Mouse (Mus musculus) forebrain, postnatal 0 days (tissue): Measurements from ENCODE around the gene Dnase1l2. TPM values are rescaled to one million over a fixed set of nuclear protein-coding genes. Genes with fewer than 3 reads are reported as not detected.
"Not testable (repeated sequence)": the region's sequence is repeated elsewhere in the genome, so short reads cannot be mapped to it uniquely, and the experiment has no call there.

Experiments used
- ATAC-seq: fragments of 200-750 bp; cut with Nextera tagmentation; 2 replicates; pipeline ENCODE4 v1.8.0; 2017; ENCODE audit warnings: mild to moderate bottlenecking, moderate library complexity
- DNase-seq: peaks from one replicate; pipeline ENCODE4 v3.0.0-alpha.2; 2015
- H3K27ac ChIP-seq: fragments of 300-500 bp; sonication (generic); 2 replicates; pipeline ENCODE4 v1.5.1; 2014; ENCODE audit warnings: low read depth, mild to moderate bottlenecking, antibody characterized with exemption, low read length, moderate library complexity, mixed read lengths
- H3K27me3 ChIP-seq: fragments of 300-500 bp; sonication (generic); 2 replicates; pipeline ENCODE4 v1.6.1; 2014; ENCODE audit warnings: mild to moderate bottlenecking, low read length, mixed read lengths; ENCODE audit not compliant: insufficient read depth
- H3K36me3 ChIP-seq: fragments of 300-500 bp; sonication (generic); 2 replicates; pipeline ENCODE4 v1.6.1; 2014; ENCODE audit warnings: mild to moderate bottlenecking, moderate library complexity; ENCODE audit not compliant: insufficient read depth
- H3K4me1 ChIP-seq: fragments of 300-500 bp; sonication (generic); 2 replicates; pipeline ENCODE4 v1.6.1; 2014; ENCODE audit warnings: antibody characterized with exemption; ENCODE audit not compliant: insufficient read depth
- H3K4me2 ChIP-seq: fragments of 300-500 bp; sonication (generic); 2 replicates; pipeline ENCODE4 v1.6.1; 2014; ENCODE audit warnings: low read depth, mild to moderate bottlenecking, moderate library complexity
- H3K4me3 ChIP-seq: fragments of 300-500 bp; sonication (generic); 2 replicates; pipeline ENCODE4 v1.5.1; 2014; ENCODE audit warnings: low read depth, low read length, mixed read lengths
- H3K9ac ChIP-seq: fragments of 300-500 bp; sonication (generic); 2 replicates; pipeline ENCODE4 v1.6.1; 2014; ENCODE audit warnings: mild to moderate bottlenecking
- H3K9me3 ChIP-seq: fragments of 300-500 bp; sonication (generic); 2 replicates; pipeline ENCODE4 v1.6.1; 2016; ENCODE audit warnings: low read length
- CTCF ChIP-seq: sonication (generic); IDR thresholded peaks from 2 replicates; pipeline ENCODE4 v1.5.1; 2016; ENCODE audit warnings: antibody characterized with exemption, control low read depth, low read depth
- WGBS: fragments of 180-500 bp; shearing (Covaris S2); extraction: QIAGEN DNeasy Blood & Tissue Kit; methylation state at CpG from one replicate; pipeline ENCODE4 v1.1.7; 2014; 5-methylcytosine and 5-hydroxymethylcytosine counted together
- polyA plus RNA-seq: library from polyadenylated mRNA; unstranded; fragments of >200 nt; fragmentation: Nextera tagmentation; extraction: Ambion mirVana; gene quantifications from 2 replicates; pipeline ENCODE4 v1.2.1, GENCODE M21; 2015
- total RNA-seq: library from RNA; depleted of rRNA; stranded (reverse); fragments of >200 nt; gene quantifications from 2 replicates; pipeline ENCODE4 v1.2.3, GENCODE M21; 2014

Gene Dnase1l2
- total and polyA plus RNA-seq, 2 experiments from 2014 or later = 0.92 to 4.7 TPM

- Histone ChIP-seq H3K9ac (no peak overlapping the region), H3K4me1 (no peaks in the 10 kb centered on the region), H3K27ac (0 out of 2 replicates have a peak overlapping the region, but pooled peaks have one; percentile 89), H3K36me3 (peaks cover 25% of the 10 kb centered on the region), H3K27me3 (no peaks in the 10 kb centered on the region), H3K4me2 (peak overlapping the region; percentile 71), H3K9me3 (no peaks in the 10 kb centered on the region), H3K4me3 (peak overlapping the region; percentile 50)
- 6% methylated on average over 8 of the region's 8 CpGs for WGBS
- TF ChIP-seq CTCF = no peak
- DNase-seq (no peak), ATAC-seq (no peak)
Observed at GRCm38 (mm10) chr17:24427170-24427557, 15.7 kb downstream of the Dnase1l2 start.

GRCm38 (mm10) chr17:24426471-24427169 is 16.3 kb downstream of the Dnase1l2 start, which contains the start of gene Eci1:
Gene Eci1, plus strand, starts transcription at chr17:24426641.
- WGBS = under 1% methylated on average over 47 of the region's 48 CpGs
- H3K9ac ChIP-seq = peak within 1 kb of the TSS; percentile 75
- TF ChIP-seq CTCF = no peak
- peak; percentile 96 for ATAC-seq
- H3K4me3 ChIP-seq = peak within 1 kb of the TSS; percentile 50
- no peaks in the 10 kb centered on the region for H3K9me3 ChIP-seq
- peaks cover 31% of the 10 kb centered on the region for H3K36me3 ChIP-seq
- H3K4me2 ChIP-seq = peak within 1 kb of the TSS; percentile 71
- DNase-seq = peak; percentile 86
- H3K27ac ChIP-seq = peak within 1 kb of the TSS; percentile 89
- H3K27me3 ChIP-seq = no peaks in the 10 kb centered on the region
- H3K4me1 ChIP-seq = no peaks in the 10 kb centered on the region

DNA sequence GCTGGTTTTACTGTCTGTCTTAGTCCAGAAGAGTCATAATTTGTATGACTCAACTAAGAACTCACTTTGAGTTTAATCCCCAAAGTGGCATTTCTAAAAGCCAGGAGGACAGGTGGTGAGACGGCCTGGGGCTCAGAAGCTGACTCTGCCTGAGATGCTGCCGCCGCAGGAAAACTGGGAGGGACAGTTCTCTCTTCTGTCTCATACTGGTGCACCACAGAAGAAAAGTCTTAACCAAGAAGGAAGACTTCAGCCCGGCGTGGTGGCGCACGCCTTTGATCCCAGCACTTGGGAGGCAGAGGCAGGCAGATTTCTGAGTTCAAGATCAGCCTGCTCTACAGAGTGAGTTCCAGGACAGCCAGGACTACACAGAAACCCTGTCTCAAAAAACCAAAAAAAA is 17.0 kb downstream of the Dnase1l2 start:
- Histone ChIP-seq H3K9me3 (no peaks in the 10 kb centered on the region), H3K4me3 (no peak overlapping the region), H3K4me2 (peak overlapping the region; percentile 71; the same call in 1 of the 2 replicates), H3K4me1 (no peaks in the 10 kb centered on the region), H3K9ac (no peak overlapping the region), H3K27ac (peak overlapping the region; percentile 89; the same call in 1 of the 2 replicates), H3K27me3 (no peaks in the 10 kb centered on the region), H3K36me3 (peaks cover 38% of the 10 kb centered on the region)
- TF ChIP-seq CTCF = no peak
- WGBS = 86% methylated on average over 7 of the region's 7 CpGs
- DNase-seq = no peak
- no peak for ATAC-seq

GRCm38 (mm10) chr17:24425326-24425725 is 17.6 kb downstream of the Dnase1l2 start:
- WGBS = 95% methylated on average over 4 of the region's 8 CpGs
- H3K4me3 ChIP-seq, DNase-seq, H3K9ac ChIP-seq, H3K4me1 ChIP-seq, ATAC-seq, H3K4me2 ChIP-seq, H3K9me3 ChIP-seq, H3K27me3 ChIP-seq, H3K27ac ChIP-seq: not testable (repeated sequence)
- peaks cover 44% of the 10 kb centered on the region for H3K36me3 ChIP-seq

GRCm38 (mm10) chr17:24424489-24424888 is 18.4 kb downstream of the Dnase1l2 start:
- no peak for DNase-seq
- Histone ChIP-seq H3K9me3 (no peaks in the 10 kb centered on the region), H3K9ac (no peak overlapping the region), H3K4me2 (no peak overlapping the region), H3K4me3 (no peak overlapping the region), H3K36me3 (peaks cover 52% of the 10 kb centered on the region), H3K4me1 (no peaks in the 10 kb centered on the region), H3K27ac (no peak overlapping the region), H3K27me3 (no peaks in the 10 kb centered on the region)
- ATAC-seq = no peak
- TF ChIP-seq CTCF = no peak
- 93% methylated on average over 5 of the region's 5 CpGs for WGBS

- peaks cover 65% of the 10 kb centered on the region for H3K36me3 ChIP-seq
- TF ChIP-seq CTCF = no peak
- 90% methylated on average over 4 of the region's 4 CpGs for whole genome bisulfite sequencing
Observed at GRCm38 (mm10) chr17:24423114-24423513, 19.8 kb downstream of the Dnase1l2 start.

DNA sequence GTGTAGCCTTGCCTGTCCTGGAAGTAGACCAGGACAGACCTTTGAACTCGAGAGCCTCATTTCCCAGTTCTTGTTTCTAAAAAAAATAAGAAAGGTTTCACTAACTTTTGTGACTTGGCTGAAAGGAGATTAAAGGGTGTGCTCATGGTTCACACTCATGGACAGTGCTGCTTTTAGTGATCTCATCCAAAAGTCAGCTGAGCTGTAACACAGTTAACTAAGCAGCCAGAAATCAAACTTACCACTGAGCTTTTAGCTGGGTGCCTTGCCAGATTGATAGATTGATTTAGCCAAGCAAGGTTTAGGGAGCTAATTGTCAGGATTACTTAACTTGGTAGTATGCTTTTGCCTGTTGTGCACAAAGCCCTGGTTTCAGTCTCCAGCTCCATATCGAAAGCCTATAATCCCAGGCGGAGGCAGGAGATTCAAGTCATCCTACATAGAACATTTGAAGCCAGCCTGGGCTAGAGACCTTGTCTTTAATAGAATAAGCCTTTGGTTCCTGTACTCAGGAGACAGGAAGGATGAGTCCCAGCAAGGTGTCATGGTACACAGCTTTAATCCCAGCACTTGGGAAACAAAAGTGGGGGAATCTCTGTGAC is 26.8 kb downstream of the Dnase1l2 start:
- H3K9ac ChIP-seq = peak overlapping the region; percentile 74; the same call in 1 of the 2 replicates
- no peak for DNase-seq
- no peaks in the 10 kb centered on the region for H3K9me3 ChIP-seq
- 86% methylated on average over 3 of the region's 3 CpGs for WGBS
- no peak for TF ChIP-seq CTCF
- no peaks in the 10 kb centered on the region for H3K27me3 ChIP-seq
- H3K36me3 ChIP-seq = peaks cover 51% of the 10 kb centered on the region
- no peak for ATAC-seq
- H3K4me2 ChIP-seq = peak overlapping the region; percentile 80
- H3K27ac ChIP-seq = no peak overlapping the region
- H3K4me1 ChIP-seq = peaks cover 10% of the 10 kb centered on the region; the same call in 1 of the 2 replicates
- peak overlapping the region; percentile 59 for H3K4me3 ChIP-seq

More at GRCm38 (mm10) chr17:24423114-24423513, 19.8 kb downstream of the Dnase1l2 start:
- ATAC-seq (no peak), DNase-seq (no peak)
- no peaks in the 10 kb centered on the region for H3K9me3 ChIP-seq
- H3K4me3 ChIP-seq = no peak overlapping the region
- no peaks in the 10 kb centered on the region for H3K27me3 ChIP-seq
- no peak overlapping the region for H3K9ac ChIP-seq
- no peak overlapping the region for H3K27ac ChIP-seq
- H3K4me2 ChIP-seq = no peak overlapping the region
- no peaks in the 10 kb centered on the region for H3K4me1 ChIP-seq
